Mouse (Mus musculus) bone marrow macrophage, adult 2 months (primary cell): Measurements from ENCODE around the gene Ccdc85b. TPM values are rescaled to one million over a fixed set of nuclear protein-coding genes. Genes with fewer than 3 reads are reported as not detected.

ENCODE experiments used
- H3K27ac ChIP-seq: 2 replicates; pipeline ENCODE4 v1.5.1; 2012; ENCODE audit warnings: low read depth, low read length; ENCODE audit not compliant: insufficient read depth
- H3K4me1 ChIP-seq: 2 replicates; pipeline ENCODE4 v1.6.1; 2012; ENCODE audit warnings: low read length; ENCODE audit not compliant: control insufficient read depth, insufficient read depth
- H3K4me3 ChIP-seq: 2 replicates; pipeline ENCODE4 v1.5.1; 2012; ENCODE audit warnings: mild to moderate bottlenecking, low read length, moderate library complexity; ENCODE audit not compliant: insufficient read depth
- CTCF ChIP-seq: IDR thresholded peaks from 2 replicates; pipeline ENCODE4 v1.5.1; 2012; ENCODE audit warnings: low read depth, mild to moderate bottlenecking, low read length, moderate library complexity
- POLR2A ChIP-seq: IDR thresholded peaks from 2 replicates; pipeline ENCODE4 v1.6.1; 2012; ENCODE audit warnings: mild to moderate bottlenecking, low read depth, low read length, borderline replicate concordance
- polyA plus RNA-seq: library from polyadenylated mRNA; stranded (reverse); fragments of >200 nt; gene quantifications from 2 replicates; pipeline ENCODE4 v1.2.4, GENCODE M21; 2012; ENCODE audit not compliant: missing spikeins, insufficient read depth, insufficient read length

The Ccdc85b gene
- polyA plus RNA-seq, 1 experiment = 3.6 TPM

- no peak for TF ChIP-seq POLR2A
- TF ChIP-seq CTCF = no peak
- peaks cover 12% of the 10 kb centered on the region for H3K4me1 ChIP-seq
- H3K4me3 ChIP-seq = peak overlapping the region; percentile 65
- H3K27ac ChIP-seq = peak overlapping the region; percentile 72
Observed at GRCm38 (mm10) chr19:5488878-5489571, 31.3 kb upstream of the Ccdc85b start.

DNA sequence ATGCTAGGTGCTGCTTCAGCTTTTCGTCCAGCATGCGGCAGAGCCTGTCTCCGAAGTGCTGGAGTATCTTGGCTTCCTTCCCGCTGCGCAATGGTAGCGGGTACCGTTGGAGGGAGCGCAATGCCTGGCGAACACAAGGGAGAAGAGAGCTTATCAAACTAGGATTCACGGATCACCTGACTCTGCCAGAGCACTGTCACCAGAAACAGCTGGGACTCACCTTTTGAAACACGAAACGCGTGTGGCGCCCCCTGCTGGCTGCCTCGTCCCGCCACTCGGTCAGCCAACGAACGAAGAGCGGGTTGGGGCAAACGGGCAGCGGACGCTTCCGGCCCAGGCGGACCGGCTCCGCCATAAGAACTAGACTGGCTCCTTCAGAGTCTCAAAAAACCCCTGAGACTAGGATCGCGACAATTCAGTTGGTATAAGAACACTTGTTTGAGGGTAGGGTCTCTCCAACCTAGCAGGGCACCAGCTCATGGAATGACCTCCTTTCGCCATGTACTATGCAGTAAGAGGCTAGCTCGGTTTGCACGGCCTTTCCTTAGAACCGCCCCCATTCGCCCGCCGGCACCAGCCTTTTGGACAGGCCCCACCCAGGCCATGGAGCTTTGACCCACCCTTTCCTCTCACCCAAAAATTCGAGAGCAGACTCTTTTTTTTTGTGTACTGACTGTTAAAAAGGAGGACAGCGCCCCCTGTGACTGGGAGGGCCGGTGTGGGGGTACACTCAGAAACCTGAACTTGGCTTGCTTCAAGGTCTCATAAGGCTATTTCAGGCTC lies 30.3 kb upstream of the Ccdc85b start, which contains the start of gene Mus81:
Mus81 (minus strand) TSS at position 635 of the 783 bp plus-strand sequence.
- H3K27ac ChIP-seq = peak within 1 kb of the TSS; percentile 87
- peak; percentile 96 for TF ChIP-seq CTCF
- no peak; the same call in none of the 2 replicates for TF ChIP-seq POLR2A
- peaks cover 12% of the 10 kb centered on the region for H3K4me1 ChIP-seq
- peak within 1 kb of the TSS; percentile 72 for H3K4me3 ChIP-seq

DNA sequence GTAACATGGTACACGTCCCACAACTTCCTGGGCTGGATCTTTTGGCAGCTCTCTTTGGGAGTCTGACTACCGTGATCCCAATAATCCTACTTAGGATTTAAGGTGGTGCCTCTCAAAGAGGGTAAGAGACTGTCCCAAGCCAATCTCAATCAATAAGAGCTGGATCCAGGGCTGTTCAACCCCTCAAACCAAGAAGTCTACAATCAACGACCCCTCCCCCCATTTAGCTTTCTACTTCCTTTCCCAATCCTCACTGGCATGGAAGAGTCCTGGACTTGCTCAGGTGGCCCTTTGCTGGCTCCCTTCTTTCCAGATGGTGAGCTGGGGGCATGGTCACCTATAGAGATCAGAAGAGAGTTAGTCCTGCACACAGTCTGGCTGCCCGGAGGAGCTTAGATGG lies 29.1 kb upstream of the Ccdc85b start:
- Histone ChIP-seq H3K4me3 (no peak overlapping the region; the same call in 1 of the 2 replicates), H3K27ac (no peak overlapping the region), H3K4me1 (peaks cover 9% of the 10 kb centered on the region)
- TF ChIP-seq POLR2A (no peak), CTCF (no peak)

DNA sequence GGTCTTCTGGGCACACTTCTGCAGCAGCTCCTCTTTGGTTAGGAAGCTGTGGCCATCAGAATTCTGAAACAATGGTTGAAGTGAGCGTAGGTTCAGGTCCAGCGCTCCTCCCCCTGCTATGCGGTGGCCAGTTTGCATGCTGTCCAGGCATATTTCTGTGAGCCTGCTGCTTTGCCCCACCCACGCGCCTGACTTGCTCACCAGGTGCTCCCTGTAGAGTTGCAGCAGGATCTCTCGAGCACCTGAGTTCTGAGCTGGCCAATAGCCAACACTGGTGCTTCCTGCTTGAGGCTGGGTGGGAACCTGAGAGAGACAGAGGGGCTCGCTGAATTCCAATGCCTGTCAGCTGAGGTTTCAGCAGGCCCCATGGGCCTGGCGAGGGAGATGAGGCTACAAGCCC lies 28.6 kb upstream of the Ccdc85b start:
- no peak overlapping the region for H3K27ac ChIP-seq
- H3K4me3 ChIP-seq = no peak overlapping the region
- H3K4me1 ChIP-seq = peaks cover 9% of the 10 kb centered on the region
- no peak for TF ChIP-seq CTCF
- TF ChIP-seq POLR2A = no peak

- H3K27ac ChIP-seq = no peak overlapping the region
- TF ChIP-seq CTCF = no peak
- TF ChIP-seq POLR2A = no peak
- no peak overlapping the region for H3K4me3 ChIP-seq
- peaks cover 9% of the 10 kb centered on the region for H3K4me1 ChIP-seq
Observed at GRCm38 (mm10) chr19:5485821-5486220, 28.1 kb upstream of the Ccdc85b start.

GRCm38 (mm10) chr19:5485371-5485770 lies 27.7 kb upstream of the Ccdc85b start:
- TF ChIP-seq CTCF (no peak), POLR2A (no peak)

GRCm38 (mm10) chr19:5484496-5484895 lies 26.8 kb upstream of the Ccdc85b start:
- H3K4me3 ChIP-seq = no peak overlapping the region
- TF ChIP-seq CTCF (no peak), POLR2A (no peak)
- H3K4me1 ChIP-seq = peaks cover 9% of the 10 kb centered on the region
- H3K27ac ChIP-seq = no peak overlapping the region

More at GRCm38 (mm10) chr19:5485371-5485770, 27.7 kb upstream of the Ccdc85b start:
- Histone ChIP-seq H3K4me1 (peaks cover 9% of the 10 kb centered on the region), H3K4me3 (no peak overlapping the region), H3K27ac (no peak overlapping the region)

GRCm38 (mm10) chr19:5483386-5484359 lies 26.0 kb upstream of the Ccdc85b start:
- Histone ChIP-seq H3K4me1 (peaks cover 9% of the 10 kb centered on the region), H3K4me3 (no peak overlapping the region), H3K27ac (no peak overlapping the region)
- no peak for TF ChIP-seq POLR2A
- TF ChIP-seq CTCF = no peak

DNA sequence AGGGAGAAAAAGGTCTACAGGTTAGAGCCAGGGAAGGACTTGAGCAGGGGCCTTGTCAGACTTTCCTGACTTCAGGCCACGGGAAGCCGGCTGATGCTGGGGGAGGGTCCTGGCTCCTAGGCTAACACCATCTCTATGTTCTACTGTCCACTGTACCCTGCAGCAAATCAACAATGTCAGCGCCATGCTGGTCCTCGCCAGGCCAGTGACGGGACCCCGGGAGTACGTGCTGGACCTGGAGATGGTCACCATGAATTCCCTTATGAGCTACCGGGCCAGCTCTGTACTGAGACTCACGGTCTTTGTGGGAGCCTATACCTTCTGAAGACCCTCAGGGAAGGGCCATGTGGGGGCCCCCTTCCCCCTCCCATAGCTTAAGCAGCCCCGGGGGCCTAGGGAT lies 23.7 kb upstream of the Ccdc85b start:
- TF ChIP-seq POLR2A = no peak
- no peak for TF ChIP-seq CTCF
- H3K27ac ChIP-seq = no peak overlapping the region

More for the DNA sequence above, 23.7 kb upstream of the Ccdc85b start:
- H3K4me3 ChIP-seq = no peak overlapping the region
- no peaks in the 10 kb centered on the region for H3K4me1 ChIP-seq
